Mouse (Mus musculus): ENCODE data around the gene Isoc2a. TPM values are rescaled to one million over a fixed set of nuclear protein-coding genes. Genes with fewer than 3 reads are reported as not detected.
A peak's percentile ranks its signal among the peaks of the same experiment; 100 is the strongest.
"Not testable (repeated sequence)": the region's sequence is repeated elsewhere in the genome, so short reads cannot be mapped to it uniquely, and the experiment has no call there.

Gene Isoc2a
- total and polyA plus RNA-seq, 2 experiments, result 63.5 to 110 TPM

DNA sequence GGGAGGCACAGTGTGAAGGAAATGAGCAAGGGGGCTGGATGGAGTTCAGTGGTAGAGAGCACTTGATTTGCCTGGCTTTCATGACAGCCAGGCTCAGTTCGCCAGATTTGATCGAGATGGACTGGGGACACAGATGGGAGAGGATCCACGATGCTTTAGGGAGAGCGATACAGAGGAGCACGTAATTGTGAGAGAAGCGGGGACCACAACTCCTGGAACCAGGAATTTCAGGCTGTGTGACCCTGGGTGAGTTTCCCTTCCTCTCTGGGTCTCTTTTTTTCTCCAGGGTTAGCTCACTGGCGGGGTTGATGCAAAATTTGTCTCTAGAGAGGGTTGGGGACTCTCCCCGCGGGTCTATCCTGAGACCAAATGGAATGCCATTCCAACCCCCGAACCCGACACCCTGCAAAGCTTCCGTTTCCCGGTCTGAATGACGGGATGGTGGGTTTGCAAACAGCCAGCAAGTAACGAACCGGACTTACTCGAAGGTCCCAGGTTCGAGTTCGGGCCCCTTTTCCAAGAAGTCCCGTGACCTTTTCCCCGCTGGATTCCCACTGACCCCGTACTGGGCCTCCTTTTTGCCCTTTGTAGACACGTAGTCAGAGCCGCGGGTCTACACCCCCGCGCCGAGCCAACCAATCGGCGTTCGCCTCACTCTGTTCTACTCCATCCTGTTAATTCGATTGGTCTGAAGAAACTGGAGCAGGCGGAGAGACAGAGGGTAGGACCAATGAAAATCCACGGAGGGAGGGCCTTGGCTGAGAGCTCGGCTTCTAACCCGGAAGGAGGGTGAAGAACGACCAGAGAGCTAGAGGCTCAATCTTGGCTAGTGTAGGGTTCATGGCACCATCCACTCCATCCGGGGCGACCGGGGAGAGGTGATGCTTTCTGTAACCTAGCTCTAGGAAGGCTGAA lies 11.1 kb upstream of the Isoc2a start:
- H3K27ac ChIP-seq (replicated peaks; ENCODE audit: insufficient read depth, low read depth, low read length), result peak overlapping the region; percentile 96
- H3K27me3 ChIP-seq (ENCODE audit: control insufficient read depth, insufficient read depth, low read length), result no peaks in the 10 kb centered on the region
- H3K36me3 ChIP-seq (ENCODE audit: control insufficient read depth, insufficient read depth, low read length), result no peaks in the 10 kb centered on the region
- no peaks in the 10 kb centered on the region for H3K79me2 ChIP-seq (ENCODE audit: control insufficient read depth, insufficient read depth, low read length)
- TF ChIP-seq POLR2A (IDR thresholded peaks at IDR 0.05; ENCODE audit: extremely low read depth, insufficient read depth, low read length) (peak; percentile 85), CTCF (IDR thresholded peaks at IDR 0.05; ENCODE audit: low read depth, low read length) (no peak)
- peak overlapping the region; percentile 85 for H3K9ac ChIP-seq (ENCODE audit: low read depth, low read length)
- peak overlapping the region; percentile 61 for H3K4me3 ChIP-seq (ENCODE audit: insufficient read depth, low read depth, low read length)
- peak; percentile 99 for DNase-seq (ENCODE audit: extremely low read depth, low read depth, low spot score)
- whole genome bisulfite sequencing, result 3% methylated on average over 40 of the region's 40 CpGs
- H3K4me1 ChIP-seq (ENCODE audit: control insufficient read depth, insufficient read depth, low read length), result peaks cover 15% of the 10 kb centered on the region

DNA sequence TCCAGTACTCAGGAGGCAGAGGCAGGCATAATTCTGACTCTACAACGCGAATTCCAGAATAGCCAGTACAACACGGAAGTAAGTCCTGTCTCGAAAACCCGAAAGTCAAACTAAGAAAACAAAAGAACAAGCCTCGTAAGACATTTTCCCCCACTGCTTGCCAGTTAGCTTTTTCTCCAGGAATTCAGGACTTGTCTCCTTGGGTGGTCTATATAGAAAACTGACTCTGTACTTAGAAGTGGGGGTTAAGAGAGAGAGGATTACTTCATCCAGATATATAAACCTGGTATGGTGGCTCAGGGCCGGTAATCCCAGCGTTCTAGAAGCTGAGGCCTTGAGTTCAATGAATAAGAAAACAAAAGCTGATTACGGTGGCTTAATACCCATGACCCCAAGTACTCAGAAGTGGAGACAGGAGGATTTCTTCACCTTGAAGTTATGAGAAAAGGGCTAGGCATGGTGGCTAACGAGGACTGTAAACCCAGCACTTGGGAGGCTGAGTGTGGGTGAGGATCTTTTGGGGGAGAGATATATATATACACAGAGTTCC lies 10.2 kb upstream of the Isoc2a start:
- H3K27ac ChIP-seq (replicated peaks; ENCODE audit: insufficient read depth, low read depth, low read length), result peak overlapping the region; percentile 77
- H3K36me3 ChIP-seq (ENCODE audit: control insufficient read depth, insufficient read depth, low read length), result no peaks in the 10 kb centered on the region
- no peak for DNase-seq (ENCODE audit: extremely low read depth, low read depth, low spot score)
- peaks cover 15% of the 10 kb centered on the region for H3K4me1 ChIP-seq (ENCODE audit: control insufficient read depth, insufficient read depth, low read length)
- peak overlapping the region; percentile 67 for H3K9ac ChIP-seq (ENCODE audit: low read depth, low read length)
- H3K79me2 ChIP-seq (ENCODE audit: control insufficient read depth, insufficient read depth, low read length), result no peaks in the 10 kb centered on the region
- 20% methylated on average over 10 of the region's 10 CpGs for WGBS
- peak overlapping the region; percentile 46 for H3K4me3 ChIP-seq (ENCODE audit: insufficient read depth, low read depth, low read length)
- TF ChIP-seq CTCF (IDR thresholded peaks at IDR 0.05; ENCODE audit: low read depth, low read length), result no peak
- no peak for TF ChIP-seq POLR2A (IDR thresholded peaks at IDR 0.05; ENCODE audit: extremely low read depth, insufficient read depth, low read length)
- H3K27me3 ChIP-seq (ENCODE audit: control insufficient read depth, insufficient read depth, low read length), result no peaks in the 10 kb centered on the region

- no peak for DNase-seq (ENCODE audit: extremely low read depth, low read depth, low spot score)
- H3K9ac ChIP-seq (ENCODE audit: low read depth, low read length), result no peak within 1 kb of the TSS
- no peaks in the 10 kb centered on the region for H3K27me3 ChIP-seq (ENCODE audit: control insufficient read depth, insufficient read depth, low read length)
- no peaks in the 10 kb centered on the region for H3K36me3 ChIP-seq (ENCODE audit: control insufficient read depth, insufficient read depth, low read length)
- H3K4me3 ChIP-seq (ENCODE audit: insufficient read depth, low read depth, low read length), result no peak within 1 kb of the TSS
- H3K79me2 ChIP-seq (ENCODE audit: control insufficient read depth, insufficient read depth, low read length), result no peaks in the 10 kb centered on the region
- H3K27ac ChIP-seq (replicated peaks; ENCODE audit: insufficient read depth, low read depth, low read length), result no peak within 1 kb of the TSS
- 0 out of 2 replicates have a peak, but pooled peaks cover 3% of the 10 kb centered on the region for H3K4me1 ChIP-seq (ENCODE audit: control insufficient read depth, insufficient read depth, low read length)
- no peak for TF ChIP-seq CTCF (IDR thresholded peaks at IDR 0.05; ENCODE audit: low read depth, low read length)
- TF ChIP-seq POLR2A (IDR thresholded peaks at IDR 0.05; ENCODE audit: extremely low read depth, insufficient read depth, low read length), result no peak
- 67% methylated on average over 6 of the region's 6 CpGs for WGBS
Measured at GRCm38 (mm10) chr7:4870133-4870532, 6.8 kb upstream of the Isoc2a start, which contains the start of gene Isoc2b. Gene Isoc2b, minus strand, starts transcription at chr7:4870258.

DNA sequence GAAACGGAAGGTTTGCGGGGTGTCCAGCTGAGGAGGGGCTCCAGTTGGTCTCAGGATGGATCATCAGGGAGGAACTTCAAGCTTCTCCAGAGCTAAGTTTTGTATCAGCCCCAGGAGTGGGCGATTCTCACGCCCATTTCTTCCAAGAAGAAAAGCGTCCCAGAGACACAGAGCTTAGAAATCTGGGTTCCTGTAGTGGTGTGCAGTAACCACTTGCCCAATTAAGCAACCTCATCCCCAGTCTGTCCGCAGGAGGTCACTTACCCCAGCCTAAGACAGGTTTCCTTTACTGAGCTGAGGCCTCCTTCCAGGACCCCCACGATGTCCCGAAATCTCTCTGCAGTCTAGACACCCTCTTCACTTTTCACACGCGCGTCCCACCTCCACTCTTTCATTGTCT lies 273 bp downstream of the Isoc2a start:
- peak; percentile 36 for DNase-seq (ENCODE audit: extremely low read depth, low read depth, low spot score)
- no peaks in the 10 kb centered on the region for H3K36me3 ChIP-seq (ENCODE audit: control insufficient read depth, insufficient read depth, low read length)
- H3K79me2 ChIP-seq (ENCODE audit: control insufficient read depth, insufficient read depth, low read length), result peaks cover 14% of the 10 kb centered on the region; the same call in 1 of the 2 replicates
- 4% methylated on average over 11 of the region's 11 CpGs for WGBS
- no peaks in the 10 kb centered on the region for H3K27me3 ChIP-seq (ENCODE audit: control insufficient read depth, insufficient read depth, low read length)
- H3K9ac ChIP-seq (ENCODE audit: low read depth, low read length), result peak overlapping the region; percentile 91
- TF ChIP-seq CTCF (IDR thresholded peaks at IDR 0.05; ENCODE audit: low read depth, low read length) (no peak), POLR2A (IDR thresholded peaks at IDR 0.05; ENCODE audit: extremely low read depth, insufficient read depth, low read length) (no peak)
- peak overlapping the region; percentile 98 for H3K27ac ChIP-seq (replicated peaks; ENCODE audit: insufficient read depth, low read depth, low read length)
- H3K4me3 ChIP-seq (ENCODE audit: insufficient read depth, low read depth, low read length), result peak overlapping the region; percentile 76
- H3K4me1 ChIP-seq (ENCODE audit: control insufficient read depth, insufficient read depth, low read length), result peaks cover 10% of the 10 kb centered on the region

DNA sequence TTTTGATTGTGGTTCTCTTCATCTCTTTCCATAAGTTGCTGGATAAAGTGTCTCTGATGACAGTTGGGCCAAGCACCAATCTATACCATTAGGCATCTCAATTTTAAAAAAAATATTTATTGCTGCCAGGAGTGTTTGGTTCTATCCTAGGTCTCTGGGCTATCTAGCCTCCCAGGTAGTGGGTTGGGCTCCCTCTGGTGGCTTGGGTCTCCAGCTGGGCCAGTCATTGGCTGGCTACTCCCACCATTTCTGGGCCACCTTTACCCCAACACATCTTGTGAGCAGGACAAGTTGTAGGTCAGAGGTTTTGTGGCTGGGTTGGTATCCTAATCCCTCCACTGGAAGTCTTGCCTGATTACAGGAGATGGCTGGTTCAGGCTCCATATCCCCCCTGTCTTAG lies 1.2 kb downstream of the Isoc2a start:
- DNase-seq (ENCODE audit: extremely low read depth, low read depth, low spot score), result peak; percentile 37
- peaks cover 2% of the 10 kb centered on the region; the same call in 1 of the 2 replicates for H3K36me3 ChIP-seq (ENCODE audit: control insufficient read depth, insufficient read depth, low read length)
- peak overlapping the region; percentile 98; the same call in 1 of the 2 replicates for H3K27ac ChIP-seq (replicated peaks; ENCODE audit: insufficient read depth, low read depth, low read length)
- H3K9ac ChIP-seq (ENCODE audit: low read depth, low read length), result no peak overlapping the region; the same call in 1 of the 2 replicates
- no peaks in the 10 kb centered on the region for H3K27me3 ChIP-seq (ENCODE audit: control insufficient read depth, insufficient read depth, low read length)
- peaks cover 14% of the 10 kb centered on the region; the same call in 1 of the 2 replicates for H3K79me2 ChIP-seq (ENCODE audit: control insufficient read depth, insufficient read depth, low read length)
- H3K4me1 ChIP-seq (ENCODE audit: control insufficient read depth, insufficient read depth, low read length), result peaks cover 10% of the 10 kb centered on the region
- peak overlapping the region; percentile 76 for H3K4me3 ChIP-seq (ENCODE audit: insufficient read depth, low read depth, low read length)
- TF ChIP-seq POLR2A (IDR thresholded peaks at IDR 0.05; ENCODE audit: extremely low read depth, insufficient read depth, low read length) (no peak), CTCF (IDR thresholded peaks at IDR 0.05; ENCODE audit: low read depth, low read length) (peak; percentile 72)

DNA sequence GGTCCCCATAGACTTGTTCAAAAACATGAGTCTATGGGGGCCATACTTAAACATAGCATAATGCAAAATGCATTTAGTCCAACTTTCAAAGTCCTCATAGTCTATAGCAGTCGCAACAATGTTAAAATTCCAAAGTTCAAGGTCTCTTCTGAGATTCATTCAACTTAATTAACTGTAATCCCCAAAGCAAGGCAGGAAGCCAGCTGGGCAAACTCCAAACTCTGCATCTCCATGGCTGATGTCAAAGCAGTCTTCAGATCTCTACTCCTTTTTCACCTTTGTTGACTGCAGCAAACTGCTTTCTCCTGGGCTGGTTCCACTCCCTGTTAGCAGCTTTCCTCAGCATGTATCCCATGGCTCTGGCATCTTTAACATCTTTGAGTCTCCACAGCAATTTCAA lies 2.1 kb downstream of the Isoc2a start:
- H3K9ac ChIP-seq (ENCODE audit: low read depth, low read length); H3K27me3 ChIP-seq (ENCODE audit: control insufficient read depth, insufficient read depth, low read length); DNase-seq (ENCODE audit: extremely low read depth, low read depth, low spot score); H3K36me3 ChIP-seq (ENCODE audit: control insufficient read depth, insufficient read depth, low read length); H3K4me3 ChIP-seq (ENCODE audit: insufficient read depth, low read depth, low read length); H3K27ac ChIP-seq (replicated peaks; ENCODE audit: insufficient read depth, low read depth, low read length): not testable (repeated sequence)
- H3K4me1 ChIP-seq (ENCODE audit: control insufficient read depth, insufficient read depth, low read length), result peaks cover 10% of the 10 kb centered on the region
- peaks cover 17% of the 10 kb centered on the region; the same call in 1 of the 2 replicates for H3K79me2 ChIP-seq (ENCODE audit: control insufficient read depth, insufficient read depth, low read length)
- 21% methylated on average over 1 of the region's 1 CpGs for WGBS

Data from liver, adult 2 months (tissue).